Mouse (Mus musculus): Measurements from ENCODE around the gene Ifi47. TPM values are rescaled to one million over a fixed set of nuclear protein-coding genes. Genes with fewer than 3 reads are reported as not detected.

Ifi47 gene
- total RNA-seq, 4 experiments from 2014 or later: 4.4 to 7.4 (median 6.7) TPM

Other genes with a start within 250 kb of the Ifi47 start
- 1 to 10 TPM; 2.9 to 3.5 (median 3.3) TPM for gene Gm12184, start 249.9 kb upstream of the Ifi47 start, total RNA-seq (2022)
- 10 to 100 TPM; 21.0 to 26.7 (median 25.2) TPM for gene Irgm1, start 204.9 kb upstream of the Ifi47 start, total RNA-seq (2022)
- 1 to 10 TPM; 1.4 to 2.8 (median 2.6) TPM for gene Gm5431, start 174.4 kb upstream of the Ifi47 start, total RNA-seq (2022)
- 10 to 100 TPM in 1 of 4 experiments, 1 to 10 TPM in 3; 6.8 to 10.7 (median 8.6) TPM for gene Psme2b, start 130.4 kb upstream of the Ifi47 start, total RNA-seq (2022)
- gene Olfr56, start 97.7 kb upstream of the Ifi47 start, total RNA-seq (2022): under 1 TPM in 3 of 4 experiments, not detected in 1; 0.11 to 0.14 (median 0.12) TPM
- 1 to 10 TPM; 2.3 to 4.5 (median 3.0) TPM for gene 9930111J21Rik1, start 97.2 kb upstream of the Ifi47 start, total RNA-seq (2022)
- 1 to 10 TPM; 2.3 to 4.4 (median 3.2) TPM for gene Gm12185, start 84.4 kb upstream of the Ifi47 start, total RNA-seq (2022)
- gene Tgtp1, start 82.4 kb upstream of the Ifi47 start, total RNA-seq (2022): 1 to 10 TPM; 3.2 to 5.3 (median 4.2) TPM
- gene 9930111J21Rik2, start 25.3 kb upstream of the Ifi47 start, total RNA-seq (2022): 1 to 10 TPM; 3.1 to 6.9 (median 3.9) TPM
- gene Tgtp2, start 12.4 kb upstream of the Ifi47 start, total RNA-seq (2022): 1 to 10 TPM; 1.5 to 6.8 (median 3.8) TPM
- 1 to 10 TPM; 1.8 to 5.0 (median 3.1) TPM for gene Olfr1396, start 38.3 kb downstream of the Ifi47 start, total RNA-seq (2022)
- gene Olfr1395, start 65.7 kb downstream of the Ifi47 start, total RNA-seq (2022): not detected
- gene Olfr1394, start 77.8 kb downstream of the Ifi47 start, total RNA-seq (2022): not detected
- gene Btnl9, start 110.6 kb downstream of the Ifi47 start, total RNA-seq (2022): 10 to 100 TPM; 21.5 to 41.8 (median 32.6) TPM
- gene Zfp62, start 126.7 kb downstream of the Ifi47 start, total RNA-seq (2022): 10 to 100 TPM; 28.1 to 40.1 (median 36.2) TPM
- 100 to 1,000 TPM; 114 to 131 (median 124) TPM for gene Mgat1, start 167.6 kb downstream of the Ifi47 start, total RNA-seq (2022)
- gene Olfr1393, start 201.7 kb downstream of the Ifi47 start, total RNA-seq (2022): not detected
- gene Olfr1392, start 208.7 kb downstream of the Ifi47 start, total RNA-seq (2022): not detected
- not detected for gene Olfr10, start 228.2 kb downstream of the Ifi47 start, total RNA-seq (2022)
- not detected for gene Olfr1391, start 246.2 kb downstream of the Ifi47 start, total RNA-seq (2022)

Data from adrenal gland, adult 8-10 months (tissue).